Mouse (Mus musculus): ENCODE results near the gene Taar2.
A peak's percentile ranks its signal among the peaks of the same experiment; 100 is the strongest.

The Taar2 gene

DNA sequence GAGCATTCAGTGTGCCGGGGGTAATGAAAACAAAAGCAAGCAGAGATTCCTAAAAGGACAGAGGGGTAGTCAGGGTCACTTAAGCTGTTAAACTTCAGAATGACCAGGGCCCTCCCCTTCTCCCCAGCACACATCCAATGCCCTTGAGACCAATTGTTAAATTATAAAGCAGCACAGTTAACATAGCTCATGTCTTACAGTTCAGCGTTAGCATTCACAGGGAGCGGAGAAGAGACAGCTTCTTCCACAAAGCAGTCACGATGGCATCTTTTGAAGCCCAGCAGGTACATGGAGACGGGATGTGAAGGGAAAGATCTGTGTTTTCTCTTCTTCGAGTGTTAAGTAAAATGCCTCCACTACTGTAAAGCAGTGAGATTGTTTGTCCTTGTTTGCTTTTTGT lies at the start of gene Taar2:
Taar2 (plus strand) TSS at position 261 of the 400 bp plus-strand sequence.
- no peak for DNase-seq (ENCODE audit: low spot score)

- no peak for DNase-seq (ENCODE audit: low spot score)
Observed at GRCm38 (mm10) chr10:23892987-23893386, 45.4 kb upstream of the Taar2 start.

- DNase-seq (ENCODE audit: low spot score) = peak; percentile 15
Observed at GRCm38 (mm10) chr10:23894601-23895349, 43.6 kb upstream of the Taar2 start, which contains the start of gene Vnn1. Gene Vnn1, plus strand, starts transcription at chr10:23894688.

GRCm38 (mm10) chr10:23895376-23895775 lies 43.0 kb upstream of the Taar2 start:
- DNase-seq (ENCODE audit: low spot score) = no peak

DNA sequence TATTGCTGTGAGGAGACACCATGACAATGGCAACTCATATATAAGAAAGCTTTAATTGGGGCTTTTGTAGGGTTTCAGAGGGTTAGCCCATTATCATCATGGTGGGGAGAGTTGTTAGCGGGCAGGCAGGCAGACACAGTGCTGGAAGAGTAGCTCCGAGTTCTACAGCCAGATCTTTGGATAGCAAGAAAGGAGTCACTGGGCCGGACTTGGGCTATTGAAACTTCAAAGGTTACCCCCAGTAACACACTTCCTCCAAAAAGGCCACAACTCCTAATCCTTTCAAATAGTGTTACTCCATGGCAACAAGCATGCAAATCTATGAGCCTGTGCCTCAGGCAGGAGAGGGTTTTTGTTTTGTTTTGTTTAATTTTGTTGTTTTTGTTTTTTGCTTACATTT lies 37.3 kb upstream of the Taar2 start:
- no peak for DNase-seq (ENCODE audit: low spot score)

GRCm38 (mm10) chr10:23905661-23906060 lies 32.7 kb upstream of the Taar2 start:
- no peak for DNase-seq (ENCODE audit: low spot score)

- DNase-seq (ENCODE audit: low spot score) = no peak
Observed at GRCm38 (mm10) chr10:23920056-23920455, 18.3 kb upstream of the Taar2 start, which contains the start of gene Taar1. Gene Taar1, plus strand, starts transcription at chr10:23920356.

GRCm38 (mm10) chr10:23922468-23922867 lies 15.9 kb upstream of the Taar2 start:
- DNase-seq (ENCODE audit: low spot score) = no peak

DNA sequence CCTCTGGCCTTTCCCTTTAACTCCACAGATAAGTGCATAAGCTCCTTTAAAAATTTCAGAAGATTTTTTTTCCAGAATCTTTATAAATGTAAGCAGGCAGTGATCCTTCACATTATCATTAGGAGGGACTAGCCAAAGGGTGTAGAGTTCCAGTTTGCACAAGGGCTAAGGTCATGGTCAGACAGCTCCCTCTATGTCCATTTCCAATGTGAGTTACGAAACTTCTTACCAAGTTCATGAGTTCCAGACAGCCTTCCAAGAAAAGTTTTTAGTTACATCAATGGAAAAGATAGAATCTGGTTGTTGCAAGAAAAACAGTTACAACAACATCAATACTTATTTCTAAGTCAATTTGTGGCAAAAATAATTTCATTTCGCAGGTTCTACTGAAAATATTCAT lies 14.4 kb upstream of the Taar2 start:
- no peak for DNase-seq (ENCODE audit: low spot score)

- DNase-seq (ENCODE audit: low spot score) = no peak
Observed at GRCm38 (mm10) chr10:23937613-23938012, 759 bp upstream of the Taar2 start.

DNA sequence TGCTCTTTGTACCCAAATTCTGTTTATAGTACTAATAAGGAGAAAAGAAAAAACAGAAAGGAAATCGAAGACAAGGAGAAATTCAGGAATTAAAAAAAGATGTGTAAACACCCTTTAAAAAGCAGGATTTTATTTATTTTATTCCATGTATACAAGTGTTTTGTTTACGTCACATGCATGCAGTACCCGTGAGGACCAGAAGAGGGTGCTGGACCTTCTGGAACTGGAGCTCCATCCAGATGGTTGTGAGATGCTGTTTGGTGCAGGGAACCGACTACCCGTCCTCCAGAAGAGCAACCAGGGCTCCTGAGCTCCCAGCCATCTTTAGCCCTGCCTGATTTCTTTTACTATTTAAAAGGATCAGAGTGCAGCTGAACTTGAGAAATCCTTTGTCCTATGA lies 4.1 kb downstream of the Taar2 start:
- no peak for DNase-seq (ENCODE audit: low spot score)

GRCm38 (mm10) chr10:23948026-23948425 lies 9.7 kb downstream of the Taar2 start:
- DNase-seq (ENCODE audit: low spot score) = no peak

- no peak for DNase-seq (ENCODE audit: low spot score)
Observed at GRCm38 (mm10) chr10:23949508-23950005, 11.2 kb downstream of the Taar2 start, which contains the start of gene Taar3. Gene Taar3, plus strand, starts transcription at chr10:23949558.

DNA sequence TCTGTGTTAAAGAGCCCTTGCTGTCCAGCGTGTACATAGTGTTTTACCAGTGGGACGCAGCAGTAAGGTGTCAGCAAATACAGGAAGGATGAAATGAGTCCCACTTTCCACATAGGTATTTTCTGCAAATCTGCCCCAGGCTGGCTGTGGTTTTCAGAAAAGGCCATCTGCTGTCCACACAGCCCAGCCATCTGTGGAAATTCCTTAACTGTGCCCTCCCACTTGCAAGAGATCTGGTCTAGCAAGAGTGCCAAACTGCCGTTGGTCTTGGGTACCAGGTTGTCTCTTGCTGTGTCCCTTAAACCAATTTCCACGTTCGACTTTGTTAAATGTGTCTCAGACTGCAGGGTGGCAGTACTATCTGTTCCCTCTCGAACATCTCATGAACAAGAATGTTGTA lies 13.3 kb downstream of the Taar2 start:
- DNase-seq (ENCODE audit: low spot score) = no peak

DNA sequence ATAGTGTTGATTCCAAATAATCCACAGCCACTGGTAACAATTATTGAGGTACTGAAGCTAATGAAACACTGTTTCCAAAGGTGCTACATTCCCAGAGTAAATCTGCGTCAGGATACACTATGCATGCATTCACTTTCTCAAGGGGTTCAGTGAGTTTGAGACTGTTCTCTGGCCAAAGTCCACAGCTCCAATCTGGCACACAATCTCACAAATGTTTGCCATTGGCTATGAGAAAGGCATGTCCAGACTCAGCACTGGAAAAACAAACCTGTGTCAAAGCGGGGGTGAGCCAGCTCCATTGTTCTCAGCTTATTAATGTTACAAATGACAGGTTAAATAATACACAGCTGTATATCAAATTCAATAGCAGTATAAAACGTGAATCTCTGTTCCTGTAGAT lies 20.7 kb downstream of the Taar2 start:
- DNase-seq (ENCODE audit: low spot score) = no peak

DNA sequence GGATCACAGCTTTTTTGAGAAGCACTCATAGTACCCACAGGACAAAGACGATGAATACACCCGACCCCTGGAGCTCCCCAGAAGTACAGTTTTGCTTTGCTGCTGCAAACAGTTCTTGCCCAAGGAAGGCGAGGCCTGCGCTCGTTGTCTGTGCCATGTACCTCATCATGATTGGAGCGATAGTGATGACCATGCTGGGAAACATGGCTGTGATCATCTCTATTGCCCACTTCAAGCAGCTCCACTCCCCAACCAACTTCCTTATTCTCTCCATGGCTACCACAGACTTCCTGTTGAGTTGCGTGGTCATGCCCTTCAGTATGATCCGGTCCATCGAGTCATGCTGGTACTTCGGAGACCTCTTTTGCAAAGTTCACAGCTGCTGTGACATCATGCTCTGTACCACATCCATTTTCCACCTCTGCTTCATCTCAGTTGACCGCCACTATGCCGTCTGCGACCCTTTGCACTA lies 22.1 kb downstream of the Taar2 start, which contains the start of gene Taar4:
Taar4 (plus strand) TSS at position 51 of the 472 bp plus-strand sequence.
- DNase-seq (ENCODE audit: low spot score) = no peak

DNA sequence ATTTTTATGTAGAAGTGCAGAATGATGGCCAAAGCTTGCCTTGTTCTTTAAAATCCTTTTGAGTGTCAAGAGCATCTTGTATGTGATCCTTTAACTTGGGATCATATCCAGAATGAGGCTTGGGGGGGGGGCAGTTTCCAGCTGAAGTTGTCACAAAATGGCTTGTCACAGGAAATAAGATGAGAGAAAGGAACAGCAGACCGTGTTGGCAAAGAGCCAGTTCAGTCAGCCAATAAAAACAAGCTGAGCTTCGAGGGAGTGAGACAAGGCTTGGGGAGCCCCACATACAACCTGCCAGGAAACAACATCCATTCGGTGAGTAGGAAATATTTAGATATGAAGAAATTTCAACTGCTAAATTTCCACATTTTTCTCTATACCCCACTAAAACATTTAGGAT lies 25.1 kb downstream of the Taar2 start:
- DNase-seq (ENCODE audit: low spot score) = no peak

GRCm38 (mm10) chr10:23964921-23965610 lies 26.7 kb downstream of the Taar2 start:
- no peak for DNase-seq (ENCODE audit: low spot score)

DNA sequence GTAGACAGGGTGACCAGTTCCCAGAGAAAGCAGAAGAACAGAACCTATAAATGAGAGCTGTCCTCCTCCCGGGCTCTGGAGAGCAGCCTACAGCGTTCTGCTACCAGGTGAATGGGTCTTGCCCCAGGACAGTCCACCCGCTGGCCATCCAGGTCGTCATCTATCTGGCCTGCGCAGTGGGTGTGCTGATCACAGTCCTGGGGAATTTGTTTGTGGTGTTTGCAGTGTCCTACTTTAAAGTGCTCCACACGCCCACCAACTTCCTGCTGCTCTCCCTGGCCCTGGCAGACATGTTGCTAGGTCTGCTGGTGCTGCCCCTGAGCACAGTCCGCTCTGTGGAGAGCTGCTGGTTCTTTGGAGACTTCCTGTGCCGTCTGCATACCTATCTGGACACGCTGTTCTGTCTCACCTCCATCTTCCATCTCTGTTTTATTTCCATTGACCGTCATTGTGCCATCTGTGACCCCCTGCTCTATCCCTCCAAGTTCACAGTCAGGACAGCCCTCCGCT lies 32.3 kb downstream of the Taar2 start, which contains the start of gene Taar5:
Taar5 (plus strand) TSS at position 51 of the 510 bp plus-strand sequence.
- DNase-seq (ENCODE audit: low spot score) = no peak

GRCm38 (mm10) chr10:23971256-23971655 lies 32.9 kb downstream of the Taar2 start:
- no peak for DNase-seq (ENCODE audit: low spot score)

- no peak for DNase-seq (ENCODE audit: low spot score)
Observed at GRCm38 (mm10) chr10:23977958-23978357, 39.6 kb downstream of the Taar2 start.

- peak; percentile 67 for DNase-seq (ENCODE audit: low spot score)
Observed at GRCm38 (mm10) chr10:23978901-23979705, 40.7 kb downstream of the Taar2 start.
